Mouse (Mus musculus): ENCODE measurements around the gene Qsox1. TPM values are rescaled to one million over a fixed set of nuclear protein-coding genes. Genes with fewer than 3 reads are reported as not detected.

The Qsox1 gene
- 9.0 and 12.8 TPM in 2 replicates for polyA plus RNA-seq (2021; fragmentation: Nextera tagmentation)
- long read RNA-seq, experiment 1, transcript Qsox1-201 (12 exons, 3,348 nt), result minor isoform, 11 of 55 reads
- long read RNA-seq, experiment 1, transcript Qsox1-207 (13 exons, 2,433 nt), result major isoform, 24 of 55 reads
- long read RNA-seq, experiment 1, partial matches to known transcripts, result 7 of 55 reads
- long read RNA-seq, experiment 1, other reads (novel, unspliced or antisense), result 8 of 55 reads
- long read RNA-seq, experiment 2, transcript Qsox1-208 (1 exons, 3,395 nt), result major isoform, 15 of 23 reads
- long read RNA-seq, experiment 2, partial matches to known transcripts, result 3 of 23 reads
- long read RNA-seq, experiment 2, other reads (novel, unspliced or antisense), result 0 of 23 reads

GRCm38 (mm10) chr1:155812581-155813499 lies at the start of gene Qsox1:
Gene Qsox1, minus strand, starts transcription at chr1:155812889.

GRCm38 (mm10) chr1:155751484-155752255 lies 61.0 kb downstream of the Qsox1 start, which contains the start of gene Lhx4:
Gene Lhx4, minus strand, starts transcription at chr1:155751684.

Other genes with a start within 250 kb of the Qsox1 start
- not detected in 2 replicates for gene Lhx4, start 61.2 kb downstream of the Qsox1 start, polyA plus RNA-seq (2021; fragmentation: Nextera tagmentation)
- 1.5 and 1.7 TPM in 2 replicates for gene Cep350, start 160.4 kb upstream of the Qsox1 start, polyA plus RNA-seq (2021; fragmentation: Nextera tagmentation)
- 21.2 and 21.9 TPM in 2 replicates for gene Tor1aip2, start 222.5 kb upstream of the Qsox1 start, polyA plus RNA-seq (2021; fragmentation: Nextera tagmentation)
- 17.2 and 18.1 TPM in 2 replicates for gene Tor1aip1, start 223.6 kb upstream of the Qsox1 start, polyA plus RNA-seq (2021; fragmentation: Nextera tagmentation)